Mouse (Mus musculus) lung, embryonic 14.5 days (tissue): ENCODE data around the gene Tmprss4. TPM values are rescaled to one million over a fixed set of nuclear protein-coding genes. Genes with fewer than 3 reads are reported as not detected.

Experiments used
- ATAC-seq: fragments of 200-750 bp; cut with Nextera tagmentation; 2 replicates; pipeline ENCODE4 v1.8.0; 2017; ENCODE audit warnings: mild to moderate bottlenecking, moderate TSS enrichment, moderate library complexity; ENCODE audit not compliant: insufficient read depth
- DNase-seq: peaks from one replicate; pipeline ENCODE4 v3.0.0-alpha.2; 2015
- H3K27ac ChIP-seq: fragments of 300-500 bp; sonication (generic); 2 replicates; pipeline ENCODE4 v1.5.1; 2014; ENCODE audit warnings: low read depth, mild to moderate bottlenecking, moderate library complexity
- H3K27me3 ChIP-seq: fragments of 300-500 bp; sonication (generic); 2 replicates; pipeline ENCODE4 v1.6.1; 2014; ENCODE audit warnings: low read length, control low read depth; ENCODE audit not compliant: insufficient read depth
- H3K36me3 ChIP-seq: fragments of 300-500 bp; sonication (generic); 2 replicates; pipeline ENCODE4 v1.6.1; 2014; ENCODE audit warnings: control low read depth; ENCODE audit not compliant: insufficient read depth
- H3K4me1 ChIP-seq: fragments of 300-500 bp; sonication (generic); 2 replicates; pipeline ENCODE4 v1.6.1; 2014; ENCODE audit warnings: antibody characterized with exemption, control low read depth; ENCODE audit not compliant: insufficient read depth
- H3K4me2 ChIP-seq: fragments of 300-500 bp; sonication (generic); 2 replicates; pipeline ENCODE4 v1.6.1; 2014; ENCODE audit warnings: mild to moderate bottlenecking
- H3K4me3 ChIP-seq: fragments of 300-500 bp; sonication (generic); 2 replicates; pipeline ENCODE4 v1.5.1; 2014; ENCODE audit warnings: low read depth, low read length
- H3K9ac ChIP-seq: fragments of 300-500 bp; sonication (generic); 2 replicates; pipeline ENCODE4 v1.6.1; 2014
- H3K9me3 ChIP-seq: fragments of 300-500 bp; sonication (generic); 2 replicates; pipeline ENCODE4 v1.6.1; 2016; ENCODE audit warnings: low read depth, low read length, control low read depth
- CTCF ChIP-seq: IDR thresholded peaks from 2 replicates; pipeline ENCODE4 v1.5.1; 2016; ENCODE audit warnings: antibody characterized with exemption, low read depth
- WGBS: fragments of 180-500 bp; shearing (Covaris S2); extraction: QIAGEN DNeasy Blood & Tissue Kit; methylation state at CpG from one replicate; pipeline ENCODE4 v1.1.7; 2014; 5-methylcytosine and 5-hydroxymethylcytosine counted together
- polyA plus RNA-seq: library from polyadenylated mRNA; unstranded; fragments of >200 nt; fragmentation: Nextera tagmentation; extraction: Ambion mirVana; gene quantifications from 2 replicates; pipeline ENCODE4 v1.2.1, GENCODE M21; 2014

Tmprss4 gene
- polyA plus RNA-seq, 1 experiment from 2014 or later, result 0.54 TPM

GRCm38 (mm10) chr9:45136442-45137169 is 67.3 kb downstream of the Tmprss4 start:
- no peak for TF ChIP-seq CTCF
- ATAC-seq (no peak), DNase-seq (no peak)
- Histone ChIP-seq H3K4me2 (no peak overlapping the region), H3K4me3 (no peak overlapping the region), H3K9ac (no peak overlapping the region), H3K27ac (no peak overlapping the region), H3K36me3 (no peaks in the 10 kb centered on the region), H3K27me3 (peaks cover 59% of the 10 kb centered on the region), H3K9me3 (no peaks in the 10 kb centered on the region), H3K4me1 (no peaks in the 10 kb centered on the region)
- WGBS, result 20% methylated on average over 7 of the region's 7 CpGs

GRCm38 (mm10) chr9:45133484-45134310 is 70.2 kb downstream of the Tmprss4 start:
- Histone ChIP-seq H3K9ac (no peak overlapping the region), H3K36me3 (no peaks in the 10 kb centered on the region), H3K4me3 (no peak overlapping the region), H3K9me3 (no peaks in the 10 kb centered on the region), H3K4me1 (no peaks in the 10 kb centered on the region), H3K27me3 (peaks cover 38% of the 10 kb centered on the region), H3K4me2 (no peak overlapping the region), H3K27ac (no peak overlapping the region)
- ATAC-seq (no peak), DNase-seq (peak; percentile 72)
- peak; percentile 75 for TF ChIP-seq CTCF
- WGBS, result 24% methylated on average over 5 of the region's 5 CpGs

- no peak overlapping the region for H3K27ac ChIP-seq
- H3K9ac ChIP-seq, result no peak overlapping the region
- ATAC-seq (no peak), DNase-seq (no peak)
- WGBS, result 80% methylated on average over 3 of the region's 3 CpGs
- 0 out of 2 replicates have a peak, but pooled peaks cover 4% of the 10 kb centered on the region for H3K36me3 ChIP-seq
- TF ChIP-seq CTCF, result no peak
- H3K27me3 ChIP-seq, result peaks cover 4% of the 10 kb centered on the region; the same call in 1 of the 2 replicates
- H3K9me3 ChIP-seq, result no peaks in the 10 kb centered on the region
- H3K4me1 ChIP-seq, result no peaks in the 10 kb centered on the region
- H3K4me3 ChIP-seq, result no peak overlapping the region
- no peak overlapping the region for H3K4me2 ChIP-seq
Measured at GRCm38 (mm10) chr9:45130119-45130518, 73.8 kb downstream of the Tmprss4 start.

GRCm38 (mm10) chr9:45126941-45127340 is 77.0 kb downstream of the Tmprss4 start:
- Histone ChIP-seq H3K27me3 (no peaks in the 10 kb centered on the region), H3K9ac (no peak overlapping the region), H3K9me3 (no peaks in the 10 kb centered on the region), H3K36me3 (0 out of 2 replicates have a peak, but pooled peaks cover 4% of the 10 kb centered on the region), H3K4me2 (no peak overlapping the region), H3K27ac (no peak overlapping the region), H3K4me3 (no peak overlapping the region), H3K4me1 (no peaks in the 10 kb centered on the region)
- WGBS, result 61% methylated on average over 7 of the region's 7 CpGs
- TF ChIP-seq CTCF, result no peak
- DNase-seq, result no peak
- ATAC-seq, result no peak

- H3K27ac ChIP-seq, result no peak overlapping the region
- no peak for ATAC-seq
- TF ChIP-seq CTCF, result no peak
- H3K27me3 ChIP-seq, result no peaks in the 10 kb centered on the region
- H3K4me3 ChIP-seq, result no peak overlapping the region
- 86% methylated on average over 14 of the region's 14 CpGs for WGBS
- H3K9ac ChIP-seq, result no peak overlapping the region
- no peaks in the 10 kb centered on the region for H3K4me1 ChIP-seq
- no peak for DNase-seq
- H3K36me3 ChIP-seq, result 0 out of 2 replicates have a peak, but pooled peaks cover 4% of the 10 kb centered on the region
- H3K9me3 ChIP-seq, result no peaks in the 10 kb centered on the region
- no peak overlapping the region for H3K4me2 ChIP-seq
Measured at GRCm38 (mm10) chr9:45125211-45125610, 78.7 kb downstream of the Tmprss4 start.

Other genes with a start within 250 kb of the Tmprss4 start
- 30.3 and 33.5 TPM in 2 replicates for gene Ube4a, start 238.5 kb downstream of the Tmprss4 start, polyA plus RNA-seq
- gene Cd3g, start 223.7 kb downstream of the Tmprss4 start, polyA plus RNA-seq, result 0.34 TPM in 1 of 2 replicates, not detected in the other
- gene Cd3d, start 222.3 kb downstream of the Tmprss4 start, polyA plus RNA-seq, result not detected in 2 replicates
- gene Cd3e, start 194.5 kb downstream of the Tmprss4 start, polyA plus RNA-seq, result not detected in 2 replicates
- gene Mpzl2, start 164.3 kb downstream of the Tmprss4 start, polyA plus RNA-seq, result 14.7 and 15.0 TPM in 2 replicates
- 1.9 and 2.1 TPM in 2 replicates for gene Mpzl3, start 148.9 kb downstream of the Tmprss4 start, polyA plus RNA-seq
- gene Jaml, start 124.9 kb downstream of the Tmprss4 start, polyA plus RNA-seq, result 0.30 and 0.45 TPM in 2 replicates
- gene Scn2b, start 86.3 kb downstream of the Tmprss4 start, polyA plus RNA-seq, result 3.2 and 3.9 TPM in 2 replicates
- not detected in 2 replicates for gene Scn4b, start 65.7 kb downstream of the Tmprss4 start, polyA plus RNA-seq
- gene BC049352, start 22.1 kb downstream of the Tmprss4 start, polyA plus RNA-seq, result 0.13 TPM in 1 of 2 replicates, not detected in the other
- gene Il10ra, start 65.1 kb upstream of the Tmprss4 start, polyA plus RNA-seq, result 0.63 and 1.3 TPM in 2 replicates
- 0.12 TPM in 2 replicates for gene Tmprss13, start 115.0 kb upstream of the Tmprss4 start, polyA plus RNA-seq
- gene Fxyd6, start 166.1 kb upstream of the Tmprss4 start, polyA plus RNA-seq, result 35.6 and 38.1 TPM in 2 replicates
- 1.2 and 1.5 TPM in 2 replicates for gene Fxyd2, start 195.6 kb upstream of the Tmprss4 start, polyA plus RNA-seq
- gene Dscaml1, start 222.5 kb upstream of the Tmprss4 start, polyA plus RNA-seq, result 0.05 and 0.20 TPM in 2 replicates